Mouse (Mus musculus) megakaryocyte, embryonic 14.5 days (primary cell): ENCODE data around the gene Nrxn2. TPM values are rescaled to one million over a fixed set of nuclear protein-coding genes. Genes with fewer than 3 reads are reported as not detected.
A peak's percentile ranks its signal among the peaks of the same experiment; 100 is the strongest.

Experiments used
- H3K27me3 ChIP-seq: replicated peaks from 2 replicates; pipeline ENCODE3; 2012; ENCODE audit warnings: inconsistent platforms
- H3K36me3 ChIP-seq: replicated peaks from 2 replicates; pipeline ENCODE3; 2012; ENCODE audit warnings: low read length, inconsistent platforms, mixed read lengths
- H3K4me1 ChIP-seq: 2 replicates; pipeline ENCODE4 v1.6.1; 2012; ENCODE audit warnings: inconsistent platforms
- H3K4me3 ChIP-seq: replicated peaks from 2 replicates; pipeline ENCODE3; 2012; ENCODE audit warnings: moderate library complexity, mild to moderate bottlenecking, inconsistent platforms
- H3K9me3 ChIP-seq: 2 replicates; pipeline ENCODE4 v1.6.1; 2012; ENCODE audit warnings: inconsistent platforms
- FLI1 ChIP-seq: IDR thresholded peaks from 2 replicates; pipeline ENCODE4 v1.6.1; 2012; ENCODE audit warnings: low read length, inconsistent platforms, mixed read lengths
- GATA1 ChIP-seq: IDR thresholded peaks from 3 replicates; pipeline ENCODE4 v1.6.1; 2012; ENCODE audit warnings: mixed read lengths, low read length, inconsistent platforms, borderline replicate concordance
- polyA plus RNA-seq: library from polyadenylated mRNA; stranded (reverse); fragments of >175 nt; gene quantifications from 2 replicates; pipeline ENCODE4 v1.2.3, GENCODE M21; 2012; ENCODE audit warnings: low replicate concordance; ENCODE audit not compliant: insufficient read depth

The Nrxn2 gene
- polyA plus RNA-seq, 1 experiment = 0.62 TPM

GRCm38 (mm10) chr19:6389803-6390202 is 28.7 kb upstream of the Nrxn2 start:
- Histone ChIP-seq H3K36me3 (peaks cover 52% of the 10 kb centered on the region), H3K4me1 (peaks cover 70% of the 10 kb centered on the region), H3K27me3 (peaks cover 49% of the 10 kb centered on the region), H3K9me3 (no peaks in the 10 kb centered on the region), H3K4me3 (peak overlapping the region; percentile 85)
- TF ChIP-seq GATA1 = no peak
- no peak for TF ChIP-seq FLI1

- H3K36me3 ChIP-seq = peaks cover 52% of the 10 kb centered on the region
- TF ChIP-seq GATA1 (no peak), FLI1 (no peak)
Observed at GRCm38 (mm10) chr19:6390251-6390650, 28.3 kb upstream of the Nrxn2 start.

GRCm38 (mm10) chr19:6392743-6393393 is 25.7 kb upstream of the Nrxn2 start:
- TF ChIP-seq GATA1 = no peak
- TF ChIP-seq FLI1 = no peak
- peaks cover 48% of the 10 kb centered on the region for H3K36me3 ChIP-seq
- H3K4me1 ChIP-seq = peaks cover 57% of the 10 kb centered on the region
- peaks cover 41% of the 10 kb centered on the region for H3K27me3 ChIP-seq
- H3K4me3 ChIP-seq = no peak overlapping the region
- H3K9me3 ChIP-seq = no peaks in the 10 kb centered on the region

More at GRCm38 (mm10) chr19:6390251-6390650, 28.3 kb upstream of the Nrxn2 start:
- no peaks in the 10 kb centered on the region for H3K9me3 ChIP-seq
- H3K27me3 ChIP-seq = peaks cover 49% of the 10 kb centered on the region
- H3K4me3 ChIP-seq = no peak overlapping the region
- H3K4me1 ChIP-seq = peaks cover 65% of the 10 kb centered on the region

GRCm38 (mm10) chr19:6393637-6394036 is 24.9 kb upstream of the Nrxn2 start:
- Histone ChIP-seq H3K27me3 (peaks cover 35% of the 10 kb centered on the region), H3K4me1 (peaks cover 61% of the 10 kb centered on the region), H3K4me3 (no peak overlapping the region), H3K36me3 (peaks cover 45% of the 10 kb centered on the region), H3K9me3 (no peaks in the 10 kb centered on the region)
- TF ChIP-seq FLI1 (no peak), GATA1 (no peak)

GRCm38 (mm10) chr19:6396237-6396636 is 22.3 kb upstream of the Nrxn2 start:
- Histone ChIP-seq H3K9me3 (no peaks in the 10 kb centered on the region), H3K27me3 (peaks cover 28% of the 10 kb centered on the region), H3K36me3 (peaks cover 20% of the 10 kb centered on the region), H3K4me1 (peaks cover 59% of the 10 kb centered on the region), H3K4me3 (no peak overlapping the region)
- no peak for TF ChIP-seq GATA1

- Histone ChIP-seq H3K9me3 (no peaks in the 10 kb centered on the region), H3K4me1 (peaks cover 62% of the 10 kb centered on the region), H3K36me3 (peaks cover 21% of the 10 kb centered on the region), H3K4me3 (no peak overlapping the region), H3K27me3 (peaks cover 33% of the 10 kb centered on the region)
- TF ChIP-seq FLI1 (no peak), GATA1 (no peak)
Observed at GRCm38 (mm10) chr19:6397582-6398249, 20.8 kb upstream of the Nrxn2 start.

GRCm38 (mm10) chr19:6398447-6399284 is 19.9 kb upstream of the Nrxn2 start:
- peaks cover 24% of the 10 kb centered on the region for H3K36me3 ChIP-seq
- TF ChIP-seq FLI1 (no peak), GATA1 (no peak)
- H3K9me3 ChIP-seq = no peaks in the 10 kb centered on the region
- H3K4me3 ChIP-seq = peak overlapping the region; percentile 93
- H3K27me3 ChIP-seq = peaks cover 42% of the 10 kb centered on the region
- H3K4me1 ChIP-seq = peaks cover 64% of the 10 kb centered on the region

- Histone ChIP-seq H3K4me1 (peaks cover 70% of the 10 kb centered on the region), H3K36me3 (peaks cover 29% of the 10 kb centered on the region), H3K4me3 (peak within 1 kb of the TSS; percentile 93), H3K9me3 (no peaks in the 10 kb centered on the region), H3K27me3 (peaks cover 48% of the 10 kb centered on the region)
- TF ChIP-seq GATA1 = no peak
- no peak for TF ChIP-seq FLI1
Observed at GRCm38 (mm10) chr19:6399285-6400095, 19.0 kb upstream of the Nrxn2 start, which contains the start of gene Rasgrp2. TSS of gene Rasgrp2 (plus strand) at chr19:6399340.

- peaks cover 53% of the 10 kb centered on the region for H3K27me3 ChIP-seq
- no peaks in the 10 kb centered on the region for H3K9me3 ChIP-seq
- H3K36me3 ChIP-seq = peaks cover 38% of the 10 kb centered on the region
- peaks cover 79% of the 10 kb centered on the region for H3K4me1 ChIP-seq
- TF ChIP-seq GATA1 = no peak
- no peak for TF ChIP-seq FLI1
- peak overlapping the region; percentile 93 for H3K4me3 ChIP-seq
Observed at GRCm38 (mm10) chr19:6400096-6401086, 18.1 kb upstream of the Nrxn2 start.
